Mouse (Mus musculus): ENCODE data around the gene Pnisr. TPM values are rescaled to one million over a fixed set of nuclear protein-coding genes. Genes with fewer than 3 reads are reported as not detected.
A peak's percentile ranks its signal among the peaks of the same experiment; 100 is the strongest.

Pnisr gene
- 100 to 1,000 TPM; 150 to 277 (median 265) TPM for polyA plus RNA-seq (2017; shearing (Covaris generic))

- peak; percentile 89 for ATAC-seq
Measured at GRCm38 (mm10) chr4:21847481-21848286, at the start of gene Pnisr. TSS of gene Pnisr (plus strand) at chr4:21847583.

- ATAC-seq, result no peak
Measured at GRCm38 (mm10) chr4:21801013-21801412, 46.4 kb upstream of the Pnisr start.

- ATAC-seq, result no peak
Measured at GRCm38 (mm10) chr4:21801620-21802019, 45.8 kb upstream of the Pnisr start.

- ATAC-seq, result no peak
Measured at GRCm38 (mm10) chr4:21807204-21807603, 40.2 kb upstream of the Pnisr start.

- no peak for ATAC-seq
Measured at GRCm38 (mm10) chr4:21810608-21811007, 36.8 kb upstream of the Pnisr start.

- no peak for ATAC-seq
Measured at GRCm38 (mm10) chr4:21812635-21813034, 34.7 kb upstream of the Pnisr start.

GRCm38 (mm10) chr4:21814029-21814428, 33.4 kb upstream of the Pnisr start:
- peak; percentile 86 for ATAC-seq

- no peak for ATAC-seq
Measured at GRCm38 (mm10) chr4:21826616-21827015, 20.8 kb upstream of the Pnisr start.

- ATAC-seq, result no peak
Measured at GRCm38 (mm10) chr4:21832844-21833243, 14.5 kb upstream of the Pnisr start.

- ATAC-seq, result peak; percentile 66
Measured at GRCm38 (mm10) chr4:21848287-21848630, 876 bp downstream of the Pnisr start.

GRCm38 (mm10) chr4:21857481-21857880, 10.1 kb downstream of the Pnisr start:
- no peak for ATAC-seq

- ATAC-seq, result no peak
Measured at GRCm38 (mm10) chr4:21865226-21865625, 17.8 kb downstream of the Pnisr start.

- ATAC-seq, result no peak
Measured at GRCm38 (mm10) chr4:21878776-21879175, 31.4 kb downstream of the Pnisr start.

GRCm38 (mm10) chr4:21879565-21880220, 32.3 kb downstream of the Pnisr start, which contains the start of gene Coq3:
TSS of gene Coq3 (plus strand) at chr4:21879673.
- ATAC-seq, result peak; percentile 88

- ATAC-seq, result no peak
Measured at GRCm38 (mm10) chr4:21882806-21883205, 35.4 kb downstream of the Pnisr start.

- ATAC-seq, result no peak
Measured at GRCm38 (mm10) chr4:21885831-21886230, 38.4 kb downstream of the Pnisr start.

Other genes starting within 250 kb of the Pnisr start
- gene Prdm13, start 161.6 kb upstream of the Pnisr start, polyA plus RNA-seq (2017; shearing (Covaris generic)), result not detected
- 10 to 100 TPM; 31.1 to 65.5 (median 40.1) TPM for gene Ccnc, start 119.9 kb upstream of the Pnisr start, polyA plus RNA-seq (2017; shearing (Covaris generic))
- gene Usp45, start 80.4 kb upstream of the Pnisr start, polyA plus RNA-seq (2017; shearing (Covaris generic)), result 10 to 100 TPM; 18.8 to 21.5 (median 21.1) TPM
- 10 to 100 TPM; 22.5 to 49.5 (median 27.5) TPM for gene Tstd3, start 80.4 kb upstream of the Pnisr start, polyA plus RNA-seq (2017; shearing (Covaris generic))
- gene Coq3, start 32.1 kb downstream of the Pnisr start, polyA plus RNA-seq (2017; shearing (Covaris generic)), result 10 to 100 TPM; 13.4 to 14.4 (median 13.5) TPM
- under 1 TPM in 2 of 3 experiments, not detected in 1; 0.15 to 0.20 TPM for gene Faxc, start 83.7 kb downstream of the Pnisr start, polyA plus RNA-seq (2017; shearing (Covaris generic))

All from inflammation-experienced regulatory T-cells, adult 6 months (primary cell).